Mouse (Mus musculus): ENCODE results near the gene 3110009E18Rik.
A peak's percentile ranks its signal among the peaks of the same experiment; 100 is the strongest.

Gene 3110009E18Rik

DNA sequence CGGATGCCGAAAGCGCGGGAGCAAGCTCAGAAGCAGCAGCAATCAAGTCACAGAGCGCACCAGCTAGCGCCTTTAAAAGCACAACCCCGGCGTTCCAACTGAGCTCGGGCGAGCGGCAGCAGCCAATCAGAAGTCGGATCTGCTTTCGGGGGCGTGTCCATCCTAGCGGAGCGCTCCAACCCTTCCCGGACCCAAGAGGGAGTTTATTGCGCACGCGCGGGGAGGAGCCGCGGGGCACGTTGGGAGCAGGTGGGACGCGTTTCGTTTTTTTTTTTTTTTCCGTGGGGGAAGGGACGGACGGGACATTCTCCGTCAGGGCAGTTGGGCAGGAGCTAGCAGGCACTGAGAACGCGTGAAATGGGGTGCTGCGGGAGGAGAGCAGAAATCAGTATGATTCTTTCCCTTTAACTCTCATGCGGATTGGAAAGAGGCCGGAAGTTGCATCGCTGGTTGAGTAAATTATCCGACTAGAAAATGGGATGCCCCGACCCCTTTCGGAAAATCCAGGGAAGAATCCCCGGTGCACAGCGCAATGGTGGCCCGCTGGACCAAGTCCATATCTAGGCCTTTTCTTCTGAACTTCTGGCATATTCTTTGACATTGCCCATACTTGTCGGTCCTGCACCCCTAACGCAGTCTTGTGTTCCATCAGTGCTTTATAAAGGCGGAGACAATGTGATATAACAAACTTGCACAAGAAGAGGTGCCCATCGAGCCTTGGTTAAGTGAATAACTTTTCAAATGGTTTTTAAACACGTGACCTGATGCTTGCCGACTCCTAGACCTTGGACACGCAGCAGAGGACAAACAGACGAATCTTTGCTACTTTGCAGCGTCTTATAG, at the start of gene 3110009E18Rik, which contains the start of gene Dbi:
Gene 3110009E18Rik (plus strand): TSS at position 219 of the 843 bp plus-strand sequence.
Gene Dbi (minus strand): TSS at position 110 of the 843 bp plus-strand sequence.
- peak; percentile 99 for DNase-seq (ENCODE audit: low read depth)

DNA sequence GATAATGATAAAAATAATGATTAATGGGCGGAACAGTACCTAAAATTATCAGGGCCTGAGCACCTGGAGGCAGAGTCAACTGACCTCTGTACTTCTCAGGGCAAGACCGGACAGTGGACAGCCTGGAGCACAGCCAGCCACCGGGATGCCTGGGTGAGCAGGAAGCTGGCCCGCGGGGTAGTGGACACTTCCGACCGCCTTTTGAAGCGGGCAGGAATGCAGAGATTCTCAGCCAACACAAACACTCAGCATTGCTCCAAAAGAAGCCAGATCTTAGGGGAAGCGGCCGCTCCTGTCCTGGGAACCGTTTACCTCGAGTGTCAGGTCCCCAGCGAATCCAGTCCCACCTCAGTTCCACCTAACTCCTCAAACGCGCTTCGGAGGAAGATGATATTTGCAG, 48.1 kb upstream of the 3110009E18Rik start:
- peak; percentile 25 for DNase-seq (ENCODE audit: low read depth)

DNA sequence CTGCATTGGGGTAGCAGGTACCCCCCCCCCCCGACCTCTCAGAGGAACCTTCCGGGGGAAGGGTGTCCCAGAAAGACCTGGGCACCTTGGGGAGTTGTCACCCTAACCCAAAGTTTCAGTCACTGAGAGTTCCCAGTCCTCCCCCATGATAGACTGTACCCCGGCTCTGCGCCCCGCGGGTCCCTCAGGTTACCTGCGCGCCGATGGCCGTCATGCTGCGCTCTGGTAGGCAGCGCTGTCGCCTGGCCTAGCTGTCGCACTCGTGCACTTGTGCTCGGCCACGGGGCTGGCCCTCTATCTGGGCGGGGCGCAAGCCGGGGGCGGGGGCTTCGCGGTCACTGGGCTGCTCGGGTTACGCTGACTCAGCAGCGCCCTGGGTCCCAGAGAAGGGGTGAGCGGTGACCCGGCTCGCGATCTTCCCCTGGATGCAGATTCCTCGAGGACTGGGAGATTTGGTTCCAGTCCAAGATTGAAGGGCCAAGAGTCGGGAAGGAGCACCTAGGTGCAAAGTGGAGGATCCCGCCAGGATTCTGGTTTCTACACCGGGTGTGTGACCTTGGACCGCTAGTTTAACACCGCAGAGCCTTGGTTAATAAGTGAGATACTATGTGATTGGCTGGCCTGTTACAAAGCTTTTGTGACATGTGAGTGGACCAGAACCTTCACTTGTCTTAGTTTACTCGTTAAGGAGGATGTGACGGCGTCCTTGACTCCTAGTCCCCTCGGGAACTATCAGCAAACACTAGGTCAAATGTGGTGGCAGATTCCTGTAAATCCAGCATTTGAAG, 47.3 kb upstream of the 3110009E18Rik start, which contains the start of gene Tmem37:
Gene Tmem37 (minus strand): TSS at position 556 of the 788 bp plus-strand sequence.
- DNase-seq (ENCODE audit: low read depth) = peak; percentile 69

DNA sequence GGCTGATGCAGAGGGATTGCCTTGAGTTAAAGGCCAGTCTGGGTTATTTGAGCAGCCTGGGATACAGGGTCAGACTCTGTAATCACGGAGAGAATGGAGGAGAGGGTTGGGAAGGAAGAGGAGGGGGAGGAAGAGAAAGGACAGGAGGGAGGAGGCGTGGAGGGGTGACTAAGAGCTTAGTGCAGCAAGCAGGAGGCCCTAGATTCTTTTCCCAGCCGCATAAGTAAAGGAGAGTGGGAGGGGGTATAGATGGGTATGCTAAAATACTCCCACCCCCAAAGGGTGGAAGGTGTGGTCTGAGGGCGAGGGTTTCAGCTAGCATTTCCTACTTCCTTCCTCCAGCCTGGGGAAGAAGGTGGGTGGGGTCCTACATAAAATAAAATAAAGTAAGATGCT, 46.7 kb upstream of the 3110009E18Rik start:
- peak; percentile 19 for DNase-seq (ENCODE audit: low read depth)

DNA sequence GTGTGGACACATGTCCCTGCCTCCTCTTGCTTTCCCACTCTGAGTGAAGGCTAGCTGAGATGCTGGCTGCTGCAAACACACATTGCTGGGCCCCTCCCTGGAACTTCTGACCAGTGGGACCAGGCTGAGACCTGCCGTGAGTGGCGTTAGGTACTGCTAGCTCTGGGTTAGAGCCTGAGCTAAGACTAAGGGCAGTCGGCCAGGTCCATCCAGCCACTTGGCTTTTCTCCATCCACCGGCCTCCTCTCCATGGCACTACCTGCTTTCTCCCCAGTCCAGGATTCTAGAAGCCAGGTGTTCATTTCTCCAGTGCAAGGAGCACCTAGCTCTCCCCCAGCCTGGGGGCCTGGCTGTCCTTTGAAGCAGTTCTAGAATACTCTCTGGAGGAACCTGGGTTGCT, 46.1 kb upstream of the 3110009E18Rik start:
- no peak for DNase-seq (ENCODE audit: low read depth)

DNA sequence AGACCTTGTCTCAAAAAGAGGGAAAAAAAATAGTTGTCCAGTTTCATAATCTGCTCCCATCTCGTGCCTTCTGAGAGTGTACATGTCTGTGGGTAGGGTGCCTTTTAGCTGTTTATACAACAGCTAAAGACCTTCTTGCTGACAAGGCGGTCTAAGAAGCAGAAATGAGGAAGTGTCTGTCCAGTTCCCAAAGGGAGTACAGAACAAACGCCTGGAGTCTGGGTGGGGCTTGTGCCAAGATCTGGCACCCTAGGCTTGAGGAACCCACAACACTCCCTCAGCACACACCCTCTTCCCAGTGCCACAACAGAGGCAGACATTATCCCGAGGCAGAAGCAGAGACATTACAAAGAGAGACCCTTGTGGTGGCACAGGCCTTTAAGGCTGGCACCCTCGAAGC, 45.5 kb upstream of the 3110009E18Rik start:
- no peak for DNase-seq (ENCODE audit: low read depth)

DNA sequence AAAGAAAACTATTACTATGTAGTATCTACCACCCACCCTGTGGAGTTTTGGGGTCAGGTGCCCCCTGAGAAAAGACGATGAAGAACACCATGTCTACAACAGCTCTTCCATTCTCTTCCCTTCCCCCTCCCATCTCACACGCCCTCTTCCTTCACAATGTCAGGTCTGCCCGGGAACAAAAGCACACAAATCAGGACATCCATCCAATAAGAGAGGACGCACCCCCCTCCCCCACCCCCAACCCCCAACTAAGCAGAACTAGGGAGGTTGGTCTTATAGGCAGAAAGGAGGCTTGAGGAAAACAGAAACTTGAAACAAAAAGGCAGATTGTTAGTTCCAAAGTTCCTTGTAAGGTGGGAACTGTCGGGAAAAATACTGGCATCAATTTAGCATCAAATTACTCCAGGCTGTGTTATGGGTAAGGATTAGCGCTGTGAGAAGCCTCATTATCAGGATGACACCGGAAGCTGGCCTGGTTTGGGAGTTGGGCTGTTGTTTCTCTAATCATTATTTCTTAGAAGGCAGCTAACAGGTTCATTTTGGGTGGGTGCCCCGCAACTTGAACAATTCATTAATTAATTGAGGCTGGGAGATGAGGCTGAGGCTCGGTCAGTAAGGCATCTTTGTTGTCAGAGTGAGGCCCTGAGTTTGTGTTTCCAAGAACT, 43.1 kb upstream of the 3110009E18Rik start:
- DNase-seq (ENCODE audit: low read depth) = no peak

DNA sequence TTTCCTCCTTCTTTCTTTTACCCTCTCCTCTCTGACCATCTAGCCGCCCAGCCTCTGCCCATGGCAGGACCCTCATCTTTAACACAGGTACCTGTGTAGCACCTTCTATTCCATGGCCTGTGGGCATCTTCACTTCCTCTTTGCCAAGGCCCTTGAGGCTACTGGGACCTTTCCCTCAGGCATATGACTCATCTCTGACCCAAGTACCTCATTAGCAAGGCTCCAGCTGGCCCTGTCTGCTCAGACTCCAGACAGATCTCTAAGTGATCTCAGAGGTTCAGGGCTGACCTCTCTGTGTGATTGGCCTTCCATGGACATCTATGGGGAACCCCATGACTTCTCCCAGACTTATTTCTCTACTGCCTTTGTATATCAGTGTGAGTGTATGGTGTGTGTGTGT, 40.4 kb upstream of the 3110009E18Rik start:
- DNase-seq (ENCODE audit: low read depth) = peak; percentile 30

DNA sequence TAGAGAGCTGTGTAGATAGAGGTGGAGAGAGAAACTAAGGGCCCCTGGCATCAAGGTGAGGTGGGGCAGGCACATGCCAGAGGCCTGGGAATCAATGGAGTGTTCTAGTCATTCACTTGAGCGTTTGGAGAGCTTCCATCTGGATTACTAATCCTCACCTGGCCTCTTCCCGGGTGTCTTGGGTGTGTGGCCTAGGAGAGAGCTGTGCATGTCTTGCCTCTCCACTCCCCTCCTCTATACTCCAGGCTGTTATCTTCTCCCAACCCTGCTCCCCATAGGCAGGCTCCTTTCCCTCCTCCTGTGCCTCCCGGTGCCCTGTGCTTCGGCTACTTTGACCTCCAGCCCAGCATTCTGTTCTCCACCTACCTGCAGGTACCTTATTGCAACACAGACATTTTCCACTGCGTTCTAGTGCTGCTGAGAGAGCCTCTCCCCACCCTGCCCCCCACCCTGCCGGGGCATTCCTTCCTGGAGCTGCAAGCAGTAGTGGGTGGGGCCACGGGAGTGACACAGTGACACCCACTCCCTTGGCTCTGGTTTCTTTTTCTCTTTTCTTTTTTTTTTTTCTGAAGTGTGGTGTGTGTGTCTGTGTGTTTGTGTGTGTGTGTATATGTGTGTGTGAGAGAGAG, 37.9 kb upstream of the 3110009E18Rik start:
- DNase-seq (ENCODE audit: low read depth) = peak; percentile 37

DNA sequence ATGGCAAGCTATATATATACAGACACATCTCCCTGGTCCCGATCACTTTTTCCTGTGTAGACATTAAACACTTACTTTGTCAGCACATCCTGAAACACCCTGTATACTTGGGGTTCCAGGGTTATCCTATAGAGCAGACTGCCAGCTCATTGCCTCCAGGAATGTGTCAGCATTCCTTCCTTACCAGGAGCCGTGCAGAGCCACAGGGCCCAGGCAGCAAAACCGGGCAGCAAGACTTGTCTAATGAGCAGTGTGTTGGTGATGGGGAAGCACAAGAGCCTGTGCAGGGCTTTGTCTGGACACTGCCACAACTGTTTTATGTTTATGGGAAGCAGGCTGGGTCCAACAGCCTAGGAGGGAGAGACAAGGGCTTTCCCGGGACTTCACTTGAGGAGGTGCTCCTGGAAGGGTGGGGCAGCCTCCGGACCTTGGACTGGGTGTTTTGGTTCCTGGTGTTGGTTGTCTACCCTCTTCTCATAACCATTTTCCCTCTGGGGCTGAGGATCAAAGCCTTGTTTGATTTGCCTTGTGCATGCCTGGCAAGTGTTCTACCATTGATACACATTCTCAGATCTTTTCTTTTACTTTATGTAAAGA, 37.0 kb upstream of the 3110009E18Rik start:
- DNase-seq (ENCODE audit: low read depth) = no peak

DNA sequence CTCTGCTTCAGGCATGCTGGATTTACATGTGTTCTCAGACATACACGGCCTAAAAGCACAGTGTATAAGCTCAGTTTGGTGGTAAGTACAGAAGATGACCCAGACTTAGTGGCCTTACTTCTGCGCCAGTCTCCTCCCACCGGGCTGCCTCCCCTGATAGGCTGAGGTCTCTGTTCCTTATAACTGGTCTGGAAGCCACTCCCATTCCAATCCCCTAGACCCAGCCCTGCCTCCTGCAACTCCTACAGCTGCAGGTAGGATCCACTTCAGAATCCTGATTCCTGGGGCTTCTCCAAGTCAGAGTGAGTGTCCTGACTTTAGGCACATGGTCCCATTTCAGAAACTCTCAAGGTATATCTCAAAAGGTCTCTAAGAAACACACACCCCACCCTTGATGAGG, 35.3 kb upstream of the 3110009E18Rik start:
- no peak for DNase-seq (ENCODE audit: low read depth)

DNA sequence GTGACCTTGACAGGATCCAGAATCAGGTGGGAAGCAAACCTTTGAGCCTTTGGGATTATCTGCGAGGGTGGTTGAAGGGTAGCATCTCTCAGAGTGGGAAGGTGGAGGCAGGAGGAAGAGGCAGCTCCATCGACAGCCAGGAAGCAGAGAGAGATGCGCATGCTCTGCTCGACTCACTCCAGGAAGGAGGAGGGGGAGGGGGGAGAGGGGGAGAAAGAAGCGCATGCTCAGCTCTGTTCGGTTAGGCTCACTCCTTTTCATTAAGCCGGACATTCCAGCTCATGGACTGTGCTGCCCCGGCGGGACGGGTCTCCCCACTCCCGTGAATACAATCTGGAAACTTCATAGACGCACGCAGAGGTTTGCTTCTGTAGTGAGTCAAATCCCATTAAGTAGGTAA, 34.3 kb upstream of the 3110009E18Rik start:
- DNase-seq (ENCODE audit: low read depth) = no peak

DNA sequence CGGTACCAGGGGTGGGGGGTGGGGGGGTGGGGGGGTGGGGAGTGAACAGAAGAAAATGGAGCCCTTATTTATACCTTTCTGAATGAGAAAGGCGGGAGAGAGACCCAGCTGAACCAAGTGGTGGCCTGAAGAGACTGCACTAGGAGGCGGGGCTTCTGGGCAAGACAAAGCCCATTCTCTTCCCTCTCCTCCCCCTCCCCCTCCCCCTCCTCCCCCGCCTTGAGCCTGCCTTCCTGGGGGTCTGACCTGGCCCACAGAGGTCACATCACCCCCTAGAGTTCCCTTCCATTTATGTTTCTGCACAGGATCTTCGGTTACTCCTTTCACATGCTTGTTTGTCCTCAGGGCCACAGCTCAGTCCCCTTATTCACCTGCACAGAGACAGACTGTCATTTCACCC, 31.8 kb upstream of the 3110009E18Rik start:
- no peak for DNase-seq (ENCODE audit: low read depth)

DNA sequence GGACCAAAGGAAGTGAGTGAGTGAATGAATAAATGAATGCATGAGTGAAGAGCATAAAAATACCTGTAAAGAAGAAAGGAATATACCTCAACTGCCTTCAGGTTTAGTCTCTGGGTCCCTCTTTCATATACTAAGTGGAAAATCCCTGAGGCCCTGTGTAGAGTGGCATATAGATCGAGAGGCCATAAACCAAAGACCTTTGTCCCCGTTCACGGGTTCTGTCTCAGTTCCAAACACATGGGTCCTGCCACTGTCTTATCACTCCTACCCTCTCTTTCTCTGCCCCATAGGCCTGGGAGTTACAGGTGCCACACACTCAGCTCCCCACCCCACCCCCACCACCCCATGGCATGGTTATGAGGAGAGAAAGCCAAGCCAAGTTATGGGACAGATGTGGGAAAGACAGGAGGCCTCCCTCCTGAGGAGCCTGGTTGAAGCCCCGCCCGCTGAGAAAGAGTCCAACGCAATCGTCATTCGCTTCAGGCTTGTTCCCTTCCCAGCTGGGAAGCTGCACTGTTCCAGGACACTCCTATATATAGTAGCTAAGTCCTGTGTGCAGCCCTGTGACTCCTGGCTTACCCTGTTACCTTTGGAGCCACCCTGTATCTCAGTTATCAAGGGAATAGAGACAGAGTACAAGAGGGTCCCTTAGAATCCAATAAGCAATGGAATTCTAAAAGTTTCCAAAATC, 30.0 kb upstream of the 3110009E18Rik start:
- DNase-seq (ENCODE audit: low read depth) = no peak

DNA sequence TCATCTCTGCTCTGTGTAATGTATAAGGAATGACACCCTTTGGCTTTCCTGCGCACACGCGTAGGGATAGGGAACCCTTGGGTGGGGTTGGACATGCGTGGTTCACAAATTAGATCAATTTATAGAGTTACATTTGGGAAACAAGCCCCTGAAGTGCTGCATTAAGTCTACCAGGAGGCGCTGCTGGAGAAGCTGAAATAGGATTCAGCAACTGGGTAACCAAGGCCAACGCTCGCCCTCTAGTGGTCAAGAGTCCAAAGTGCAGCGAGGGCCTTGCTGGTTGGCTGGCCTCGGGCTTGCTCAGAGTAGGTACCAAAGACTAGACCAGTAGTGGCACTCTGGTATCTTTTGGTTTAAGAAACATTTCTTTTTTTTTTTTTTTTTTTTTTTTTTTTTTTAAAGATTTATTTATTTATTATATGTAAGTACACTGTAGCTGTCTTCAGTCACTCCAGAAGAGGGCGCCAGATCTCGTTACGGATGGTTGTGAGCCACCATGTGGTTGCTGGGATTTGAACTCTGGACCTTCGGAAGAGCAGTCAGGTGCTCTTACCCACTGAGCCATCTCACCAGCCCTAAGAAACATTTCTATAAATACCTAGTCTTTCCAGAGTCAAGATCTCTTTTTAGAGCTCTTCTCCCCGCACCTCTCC, 27.4 kb upstream of the 3110009E18Rik start:
- peak; percentile 95 for DNase-seq (ENCODE audit: low read depth)

DNA sequence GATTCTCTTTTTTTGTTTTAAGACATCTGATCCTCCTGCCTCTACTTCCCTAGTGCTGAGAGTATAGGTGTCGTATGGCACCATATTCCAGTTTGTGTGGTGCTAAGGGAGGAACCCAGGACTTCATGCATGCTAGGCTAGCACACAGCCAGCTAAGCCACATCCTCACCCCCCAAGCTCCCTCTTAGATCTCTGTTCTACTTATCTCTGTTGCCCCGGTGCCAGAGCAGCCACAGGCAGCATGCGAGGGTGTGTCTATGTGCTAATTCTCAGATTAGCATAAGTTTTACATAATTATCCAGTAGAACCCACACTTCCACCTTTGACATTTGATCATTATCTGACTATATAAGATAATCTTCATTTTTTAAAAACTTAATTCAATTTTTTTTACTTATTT, 26.1 kb upstream of the 3110009E18Rik start:
- no peak for DNase-seq (ENCODE audit: low read depth)

DNA sequence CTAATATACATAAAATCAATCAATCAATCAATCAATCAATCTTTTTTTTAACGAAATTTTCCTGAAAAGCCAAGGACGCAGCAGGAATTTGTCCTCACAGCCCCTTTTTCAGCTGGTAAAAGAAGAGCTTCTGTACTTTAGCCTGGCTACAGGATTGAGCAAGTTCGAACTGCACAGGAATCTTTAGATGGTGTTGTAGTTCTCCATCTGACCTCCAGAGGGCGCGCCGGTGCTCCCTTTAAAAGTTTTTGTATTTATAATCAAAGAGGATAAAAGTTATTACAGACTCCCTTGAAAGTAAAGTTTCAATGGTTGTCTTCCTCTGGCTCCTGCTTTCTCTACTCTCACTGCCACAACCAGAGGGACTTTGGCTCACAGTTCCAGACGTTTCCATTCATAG, 22.7 kb upstream of the 3110009E18Rik start:
- DNase-seq (ENCODE audit: low read depth) = peak; percentile 88

DNA sequence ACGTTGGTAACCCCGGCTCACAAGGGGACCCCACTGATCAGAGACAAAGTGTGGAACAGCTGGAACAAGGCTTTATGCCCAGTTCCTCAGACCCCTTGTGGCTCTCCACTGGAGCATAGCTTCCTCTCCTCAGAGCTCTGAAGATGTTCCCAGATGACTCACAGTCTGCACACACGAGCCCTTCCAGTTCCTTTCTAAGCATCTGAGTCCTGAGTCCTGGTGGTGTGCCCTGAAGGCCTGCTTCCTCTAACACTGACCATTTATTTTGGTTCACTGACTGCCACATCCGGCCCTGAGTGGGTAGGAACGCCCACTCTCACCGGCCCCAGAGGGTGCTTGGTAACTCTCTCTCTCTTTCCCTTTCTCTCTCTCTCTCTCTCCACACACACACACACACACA, 21.5 kb upstream of the 3110009E18Rik start:
- DNase-seq (ENCODE audit: low read depth) = peak; percentile 59

DNA sequence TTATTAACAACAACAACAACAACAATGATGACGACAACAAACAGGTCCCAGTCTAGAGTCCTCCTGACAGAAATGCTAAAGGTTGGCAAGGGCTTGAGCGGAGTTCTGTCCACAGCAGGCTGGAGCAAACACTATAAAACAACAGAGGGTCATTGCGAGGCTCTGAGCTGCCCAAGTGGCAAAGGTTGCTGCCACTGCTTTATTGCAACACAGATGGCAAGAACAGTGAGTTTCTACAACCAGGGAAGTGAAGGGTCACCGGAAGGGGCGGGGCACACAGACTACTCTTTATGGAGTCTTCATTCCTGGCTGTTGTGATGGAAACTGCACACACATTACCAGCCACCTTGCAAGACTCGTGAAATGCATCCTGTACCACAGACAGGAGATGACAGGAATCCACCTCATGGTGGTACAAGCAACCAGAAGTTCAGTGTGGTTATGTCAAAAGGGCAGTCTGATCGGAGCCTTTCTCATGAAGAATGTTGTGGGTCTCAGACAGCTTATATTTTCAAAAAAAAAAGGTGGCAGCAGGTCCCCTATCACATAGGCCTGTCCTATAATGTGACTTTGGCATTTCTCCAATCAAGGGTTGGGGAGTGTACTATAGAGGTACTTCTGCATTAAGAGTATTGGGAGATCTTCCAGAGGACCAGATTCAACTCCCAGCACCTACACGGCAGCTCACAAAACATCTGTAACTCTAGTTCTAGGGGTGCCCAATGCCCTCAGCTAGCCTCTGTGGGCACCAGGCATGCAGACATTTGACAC, 20.3 kb upstream of the 3110009E18Rik start:
- DNase-seq (ENCODE audit: low read depth) = no peak

DNA sequence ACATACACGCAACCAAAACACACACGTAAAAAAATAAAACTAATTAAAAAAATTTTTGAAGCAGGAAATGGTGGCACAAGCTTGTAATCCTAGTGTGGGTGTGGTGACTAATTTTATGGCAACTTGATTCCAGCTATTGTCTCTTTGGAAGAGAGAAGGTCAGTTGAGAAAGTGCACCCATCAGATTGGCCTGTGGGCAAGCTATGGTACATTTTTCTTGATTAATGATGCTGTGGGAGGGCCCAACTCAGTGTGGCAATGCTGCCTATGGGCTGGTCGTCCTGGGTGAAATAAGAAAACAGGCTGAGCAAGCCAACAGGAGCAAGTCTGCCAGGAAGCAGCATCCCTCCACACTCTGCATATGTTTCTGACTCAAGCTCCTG, 19.8 kb upstream of the 3110009E18Rik start:
- DNase-seq (ENCODE audit: low read depth) = no peak

Measured in NIH3T3 (cell line).